Comparison of ENCODE assay signal across 13 mouse cellular contexts in genomic region chr13:92595424-92595823, GRCm38 (mm10). TPM values are rescaled to one million over a fixed set of nuclear protein-coding genes. Genes with fewer than 3 reads are reported as not detected.
DNase-seq lines count a peak whose midpoint lies in the region; ATAC-seq and TF ChIP-seq lines count a peak whose summit lies in the region.
"Had no signal": no experiment of that assay in that cellular context is flagged by ENCODE, and none has a peak within 500 bp of the region (broad histone marks: within the 10 kb centered on the region; RNA-seq: fewer than 3 reads in every experiment).

No protein-coding gene starts in this region.

- no peak for TF ChIP-seq EP300 in CH12.LX (IDR thresholded peaks at IDR 0.05; ENCODE audit: low read length)
- no peak for TF ChIP-seq EP300 in liver, embryonic 14.5 days (IDR thresholded peaks at IDR 0.05; ENCODE audit: low read depth)

- H3K4me2 ChIP-seq in kidney, postnatal 0 days (ENCODE audit: low read length): no peak overlapping the region
- H3K4me2 ChIP-seq in CH12.LX (ENCODE audit: insufficient read depth, low read depth, poor library complexity, severe bottlenecking): no peak overlapping the region
- H3K4me2 ChIP-seq in liver, embryonic 14.5 days (ENCODE audit: low read depth): peak overlapping the region; percentile 76

- H3K36me3 ChIP-seq in kidney, postnatal 0 days (ENCODE audit: insufficient read depth, low read length): no peaks in the 10 kb centered on the region
- H3K36me3 ChIP-seq in CH12.LX (replicated peaks in 1 of 2; ENCODE audit: control insufficient read depth in 1 of 2, insufficient read depth in 1 of 2, low read length in 1 of 2): no peaks in the 10 kb centered on the region
- H3K36me3 ChIP-seq in liver, embryonic 14.5 days (replicated peaks; ENCODE audit: control insufficient read depth, insufficient read depth, low read depth): no peaks in the 10 kb centered on the region

- peaks cover 17% of the 10 kb centered on the region for H3K4me1 ChIP-seq in kidney, postnatal 0 days (replicated peaks; ENCODE audit: insufficient read depth, low read length)
- H3K4me1 ChIP-seq in CH12.LX (ENCODE audit: control insufficient read depth in 1 of 2, insufficient read depth in 2 of 2): no peaks in the 10 kb centered on the region
- H3K4me1 ChIP-seq in liver, embryonic 14.5 days (replicated peaks; ENCODE audit: control insufficient read depth in 2 of 2, insufficient read depth in 2 of 2, low read length in 1 of 2): peaks cover 55 to 72% of the 10 kb centered on the region in 2 experiments

- no peak for TF ChIP-seq POLR2A in CH12.LX (IDR thresholded peaks at IDR 0.05; ENCODE audit: low read depth, low read length)

- no peak overlapping the region for H3K27ac ChIP-seq in kidney, postnatal 0 days
- no peak overlapping the region for H3K27ac ChIP-seq in CH12.LX (ENCODE audit: insufficient read depth, low read depth)
- H3K27ac ChIP-seq in liver, embryonic 14.5 days: peak overlapping the region; percentile 55
- H3K27ac ChIP-seq: heart, adult 2 months had no signal

- DNase-seq in kidney, postnatal 0 days (ENCODE audit: low spot score): no peak
- DNase-seq in kidney, postnatal 36 days: no peak
- DNase-seq in CH12.LX (ENCODE audit: extremely low read depth): no peak
- peak; percentile 40 to 43 for DNase-seq in adrenal gland, postnatal 36 days
- DNase-seq in liver, embryonic 14.5 days (ENCODE audit: low read depth in 3 of 3, low spot score in 3 of 3): peak in 2 of 3 experiments; percentile 48 to 55
- no peak for DNase-seq in cerebellum, postnatal 14 days
- DNase-seq in embryo, embryonic 11 days: no peak
- DNase-seq: cerebellum, adult 11-12 months; heart, adult 2 months; heart, postnatal 36 days; thymus, postnatal 36 days had no signal

- peak; percentile 39; the same call in 1 of the 2 replicates for TF ChIP-seq CTCF in kidney, postnatal 0 days (IDR thresholded peaks at IDR 0.05; ENCODE audit: low read depth)
- peak in 1 of 2 experiments; percentile 18; a peak in 2 of 4 replicates for TF ChIP-seq CTCF in CH12.LX (conservative IDR thresholded peaks at IDR 0.05 in 1 of 2, IDR thresholded peaks at IDR 0.05 in 1 of 2; ENCODE audit: low read depth in 2 of 2, low read length in 2 of 2)
- TF ChIP-seq CTCF in liver, embryonic 14.5 days (IDR thresholded peaks at IDR 0.05; ENCODE audit: low read depth): peak; percentile 79

- no peak for ATAC-seq in kidney, postnatal 0 days (replicated peaks; ENCODE audit: low FRiP score, low read depth)
- ATAC-seq in liver, embryonic 14.5 days (ENCODE audit: insufficient read depth): peak; percentile 57
- ATAC-seq: inflammation-experienced regulatory T-cells, adult 6 months had no signal

- dilution Hi-C loops in CH12.LX (cut with MboI; ENCODE audit: extremely low pct_ligation_motif_present, extremely low pct_unique_long_range_greater_than_20kb, low sequenced_read_pairs): no loop called here

- no peak overlapping the region for H3K9ac ChIP-seq in kidney, postnatal 0 days (ENCODE audit: low read depth, low read length)
- no peak overlapping the region for H3K9ac ChIP-seq in CH12.LX (ENCODE audit: insufficient read depth, low read depth)
- peak overlapping the region; percentile 44 for H3K9ac ChIP-seq in liver, embryonic 14.5 days (replicated peaks)

- no peaks in the 10 kb centered on the region for H3K27me3 ChIP-seq in kidney, postnatal 0 days (ENCODE audit: insufficient read depth, low read length)
- H3K27me3 ChIP-seq in CH12.LX (replicated peaks): no peaks in the 10 kb centered on the region
- no peaks in the 10 kb centered on the region for H3K27me3 ChIP-seq in liver, embryonic 14.5 days (ENCODE audit: control insufficient read depth, insufficient read depth, low read length)

- H3K4me3 ChIP-seq in kidney, postnatal 0 days (replicated peaks; ENCODE audit: low read depth, low read length): no peak overlapping the region
- H3K4me3 ChIP-seq in CH12.LX (replicated peaks in 1 of 3; ENCODE audit: low read depth in 2 of 3, low read length in 2 of 3, poor library complexity in 1 of 3): no peak overlapping the region
- peak overlapping the region in 1 of 2 experiments; percentile 42; a peak in 2 of 4 replicates for H3K4me3 ChIP-seq in liver, embryonic 14.5 days (ENCODE audit: insufficient read depth in 1 of 2, low read depth in 2 of 2, low read length in 2 of 2)
- H3K4me3 ChIP-seq: heart, adult 2 months had no signal

- 0 out of 2 replicates have a peak, but pooled peaks have one; percentile 1 for TF ChIP-seq RAD21 in CH12.LX (IDR thresholded peaks at IDR 0.05; ENCODE audit: low read depth, low read length)

- in situ Hi-C loops in CH12.LX (cut with MboI; ENCODE audit: low pct_ligation_motif_present, low pct_unique_long_range_greater_than_20kb, low sequenced_read_pairs): no loop called here

- WGBS in kidney, postnatal 0 days: 67% methylated on average over 3 of the region's 3 CpGs
- 38% methylated on average over 3 of the region's 3 CpGs for WGBS in liver, embryonic 14.5 days (ENCODE audit: insufficient replicate concordance)

- H3K9me3 ChIP-seq in kidney, postnatal 0 days (replicated peaks; ENCODE audit: low read length): no peaks in the 10 kb centered on the region
- no peaks in the 10 kb centered on the region for H3K9me3 ChIP-seq in CH12.LX (replicated peaks; ENCODE audit: low read length)
- no peaks in the 10 kb centered on the region for H3K9me3 ChIP-seq in liver, embryonic 14.5 days (ENCODE audit: control insufficient read depth, low read length)

- no peaks in the 10 kb centered on the region for H3K79me2 ChIP-seq in CH12.LX (replicated peaks; ENCODE audit: control insufficient read depth, extremely low read depth, insufficient read depth, poor library complexity, severe bottlenecking)

TF ChIP-seq in CH12.LX, 34 proteins besides CTCF, POLR2A, EP300 and RAD21:
- no peak for TF ChIP-seq ELF1 (IDR thresholded peaks at IDR 0.05; ENCODE audit: low read depth, low read length)
- TF ChIP-seq TBP (conservative IDR thresholded peaks at IDR 0.05; ENCODE audit: low read depth, low read length): no peak
- no peak for TF ChIP-seq ZMIZ1 (IDR thresholded peaks at IDR 0.05; ENCODE audit: low read depth, low read length)
- TF ChIP-seq MAFK (IDR thresholded peaks at IDR 0.05; ENCODE audit: insufficient replicate concordance, low read length): no peak
- peak; percentile 19; the same call in 1 of the 2 replicates for TF ChIP-seq SMC3 (IDR thresholded peaks at IDR 0.05; ENCODE audit: low read depth, low read length)

RNA-seq across cellular contexts. Expression of gene Serinc5, which starts 15.5 kb away (rescaled TPM):
- 14.3 and 14.8 TPM in 2 replicates for polyA plus RNA-seq in kidney, postnatal 0 days (2015; fragmentation: Nextera tagmentation; extraction: Ambion mirVana)
- total RNA-seq in CH12.LX (2012; rRNA removed) (5.0 and 5.2 TPM in 2 replicates), CH12.LX (2014; rRNA removed) (3.8 and 4.3 TPM in 2 replicates)
- polyA plus RNA-seq in CH12.LX (2012; ENCODE audit: insufficient read length, low read depth): 1.9 and 2.2 TPM in 2 replicates
- total RNA-seq in adrenal gland, postnatal 36 days (2021): 10 to 100 TPM; 63.7 to 92.3 TPM
- 15.2 and 17.9 TPM in 2 replicates for polyA plus RNA-seq in liver, embryonic 14.5 days (2012; rRNA removed)
- 14.2 and 16.8 TPM in 2 replicates for polyA plus RNA-seq in liver, embryonic 14.5 days (2014; fragmentation: Nextera tagmentation; extraction: Ambion mirVana)

RNA-seq across cellular contexts. Expression of gene Spz1, which starts 19.5 kb away (rescaled TPM):
- not detected in 2 replicates for polyA plus RNA-seq in kidney, postnatal 0 days (2015; fragmentation: Nextera tagmentation; extraction: Ambion mirVana)
- total RNA-seq in CH12.LX (2012; rRNA removed) (not detected in 2 replicates), CH12.LX (2014; rRNA removed) (not detected in 2 replicates)
- not detected in 2 replicates for polyA plus RNA-seq in CH12.LX (2012; ENCODE audit: insufficient read length, low read depth)
- not detected for total RNA-seq in adrenal gland, postnatal 36 days (2021)
- polyA plus RNA-seq in liver, embryonic 14.5 days (2012; rRNA removed): not detected in 2 replicates
- not detected in 2 replicates for polyA plus RNA-seq in liver, embryonic 14.5 days (2014; fragmentation: Nextera tagmentation; extraction: Ambion mirVana)
- total RNA-seq: heart, adult 2 months; heart, postnatal 36 days; liver, adult 2 months had no signal
- polyA plus RNA-seq: inflammation-experienced regulatory T-cells, adult 6 months; liver, adult 2 months had no signal

Comparison
In these comparisons a context has a peak if more than half of its experiments do, and no peak if none do; other contexts are left out.
1. DNase-seq: peak in adrenal gland, postnatal 36 days (2 of 2) and liver, embryonic 14.5 days (2 of 3); none in kidney, postnatal 0 days (single experiment), kidney, postnatal 36 days (0 of 2), CH12.LX (single experiment), cerebellum, postnatal 14 days (0 of 2) and embryo, embryonic 11 days (single experiment).